Mouse (Mus musculus): ENCODE results near the gene Snai1. TPM values are rescaled to one million over a fixed set of nuclear protein-coding genes. Genes with fewer than 3 reads are reported as not detected.
A peak's percentile ranks its signal among the peaks of the same experiment; 100 is the strongest.

Snai1 gene
- polyA plus RNA-seq, 1 experiment from 2014 or later: 6.3 TPM

GRCm38 (mm10) chr2:167574814-167575213 lies 36.8 kb downstream of the Snai1 start:
- H3K36me3 ChIP-seq: no peaks in the 10 kb centered on the region
- no peaks in the 10 kb centered on the region for H3K9me3 ChIP-seq (replicated peaks)
- no peak overlapping the region for H3K27ac ChIP-seq (replicated peaks)
- no peak overlapping the region for H3K4me3 ChIP-seq (replicated peaks)
- no peak overlapping the region for H3K9ac ChIP-seq (replicated peaks)
- no peak for ATAC-seq (ENCODE audit: low FRiP score)
- peaks cover 5% of the 10 kb centered on the region for H3K4me1 ChIP-seq
- no peaks in the 10 kb centered on the region for H3K27me3 ChIP-seq (replicated peaks)
- 76% methylated on average over 9 of the region's 9 CpGs for WGBS
- H3K4me2 ChIP-seq: no peak overlapping the region

GRCm38 (mm10) chr2:167575581-167575980 lies 37.6 kb downstream of the Snai1 start:
- Histone ChIP-seq H3K9me3 (replicated peaks) (no peaks in the 10 kb centered on the region), H3K27ac (replicated peaks) (no peak overlapping the region), H3K4me1 (no peaks in the 10 kb centered on the region; the same call in 1 of the 2 replicates), H3K4me3 (replicated peaks) (no peak overlapping the region), H3K9ac (replicated peaks) (no peak overlapping the region), H3K4me2 (no peak overlapping the region), H3K27me3 (replicated peaks) (no peaks in the 10 kb centered on the region), H3K36me3 (no peaks in the 10 kb centered on the region)
- ATAC-seq (ENCODE audit: low FRiP score): no peak
- WGBS: 91% methylated on average over 7 of the region's 7 CpGs

- Histone ChIP-seq H3K36me3 (no peaks in the 10 kb centered on the region), H3K4me1 (no peaks in the 10 kb centered on the region), H3K27ac (replicated peaks) (no peak overlapping the region), H3K4me2 (no peak overlapping the region), H3K9ac (replicated peaks) (no peak overlapping the region), H3K4me3 (replicated peaks) (no peak overlapping the region), H3K27me3 (replicated peaks) (no peaks in the 10 kb centered on the region), H3K9me3 (replicated peaks) (no peaks in the 10 kb centered on the region)
- WGBS: 85% methylated on average over 8 of the region's 8 CpGs
- no peak for ATAC-seq (ENCODE audit: low FRiP score)
These were observed 38.2 kb downstream of the Snai1 start for GRCm38 (mm10) chr2:167576121-167576620.

- 70% methylated on average over 9 of the region's 9 CpGs for WGBS
- no peak for ATAC-seq (ENCODE audit: low FRiP score)
These were observed 39.3 kb downstream of the Snai1 start for GRCm38 (mm10) chr2:167577186-167577785.

GRCm38 (mm10) chr2:167578521-167578920 lies 40.5 kb downstream of the Snai1 start:
- no peak overlapping the region for H3K4me2 ChIP-seq
- H3K4me1 ChIP-seq: peaks cover 6% of the 10 kb centered on the region
- H3K9me3 ChIP-seq (replicated peaks): no peaks in the 10 kb centered on the region
- WGBS: 36% methylated on average over 5 of the region's 5 CpGs
- H3K27me3 ChIP-seq (replicated peaks): no peaks in the 10 kb centered on the region
- H3K36me3 ChIP-seq: no peaks in the 10 kb centered on the region
- no peak overlapping the region for H3K27ac ChIP-seq (replicated peaks)
- no peak overlapping the region for H3K9ac ChIP-seq (replicated peaks)
- ATAC-seq (ENCODE audit: low FRiP score): no peak
- no peak overlapping the region for H3K4me3 ChIP-seq (replicated peaks)

More at GRCm38 (mm10) chr2:167577186-167577785, 39.3 kb downstream of the Snai1 start:
- H3K4me2 ChIP-seq: no peak overlapping the region
- no peaks in the 10 kb centered on the region for H3K4me1 ChIP-seq
- H3K27ac ChIP-seq (replicated peaks): no peak overlapping the region
- H3K4me3 ChIP-seq (replicated peaks): no peak overlapping the region
- no peaks in the 10 kb centered on the region for H3K36me3 ChIP-seq
- no peak overlapping the region for H3K9ac ChIP-seq (replicated peaks)
- H3K27me3 ChIP-seq (replicated peaks): no peaks in the 10 kb centered on the region
- H3K9me3 ChIP-seq (replicated peaks): no peaks in the 10 kb centered on the region

- H3K9me3 ChIP-seq (replicated peaks): no peaks in the 10 kb centered on the region
- no peak overlapping the region for H3K9ac ChIP-seq (replicated peaks)
- H3K4me2 ChIP-seq: no peak overlapping the region
- 26% methylated on average over 10 of the region's 10 CpGs for WGBS
- no peaks in the 10 kb centered on the region for H3K36me3 ChIP-seq
- no peaks in the 10 kb centered on the region for H3K27me3 ChIP-seq (replicated peaks)
- no peak overlapping the region for H3K4me3 ChIP-seq (replicated peaks)
- no peak overlapping the region for H3K27ac ChIP-seq (replicated peaks)
- ATAC-seq (ENCODE audit: low FRiP score): no peak
- peaks cover 6% of the 10 kb centered on the region for H3K4me1 ChIP-seq
These were observed 45.4 kb downstream of the Snai1 start for GRCm38 (mm10) chr2:167583161-167583952.

GRCm38 (mm10) chr2:167585273-167585672 lies 47.3 kb downstream of the Snai1 start:
- WGBS: 92% methylated on average over 2 of the region's 2 CpGs
- Histone ChIP-seq H3K9ac (replicated peaks) (no peak overlapping the region), H3K4me3 (replicated peaks) (no peak overlapping the region), H3K4me2 (no peak overlapping the region), H3K27ac (replicated peaks) (no peak overlapping the region), H3K9me3 (replicated peaks) (no peaks in the 10 kb centered on the region), H3K27me3 (replicated peaks) (no peaks in the 10 kb centered on the region; the same call in 1 of the 2 replicates), H3K4me1 (peaks cover 12% of the 10 kb centered on the region), H3K36me3 (no peaks in the 10 kb centered on the region)
- no peak for ATAC-seq (ENCODE audit: low FRiP score)

- Histone ChIP-seq H3K4me3 (replicated peaks) (no peak overlapping the region), H3K9ac (replicated peaks) (no peak overlapping the region), H3K27ac (replicated peaks) (peak overlapping the region; percentile 60; the same call in 1 of the 2 replicates), H3K4me1 (peaks cover 12% of the 10 kb centered on the region), H3K27me3 (replicated peaks) (no peaks in the 10 kb centered on the region; the same call in 1 of the 2 replicates), H3K4me2 (no peak overlapping the region), H3K36me3 (no peaks in the 10 kb centered on the region), H3K9me3 (replicated peaks) (no peaks in the 10 kb centered on the region)
- 33% methylated on average over 8 of the region's 8 CpGs for whole genome bisulfite sequencing
- no peak for ATAC-seq (ENCODE audit: low FRiP score)
These were observed 48.0 kb downstream of the Snai1 start for GRCm38 (mm10) chr2:167586041-167586440.

GRCm38 (mm10) chr2:167586976-167587375 lies 49.0 kb downstream of the Snai1 start:
- Histone ChIP-seq H3K4me2 (no peak overlapping the region), H3K9ac (replicated peaks) (no peak overlapping the region), H3K36me3 (no peaks in the 10 kb centered on the region), H3K9me3 (replicated peaks) (no peaks in the 10 kb centered on the region), H3K27me3 (replicated peaks) (no peaks in the 10 kb centered on the region; the same call in 1 of the 2 replicates), H3K27ac (replicated peaks) (no peak overlapping the region), H3K4me1 (peaks cover 12% of the 10 kb centered on the region), H3K4me3 (replicated peaks) (no peak overlapping the region)
- no peak for ATAC-seq (ENCODE audit: low FRiP score)
- WGBS: 17% methylated on average over 9 of the region's 9 CpGs

GRCm38 (mm10) chr2:167588774-167589577 lies 51.0 kb downstream of the Snai1 start:
- no peaks in the 10 kb centered on the region for H3K36me3 ChIP-seq
- H3K4me3 ChIP-seq (replicated peaks): no peak overlapping the region
- ATAC-seq (ENCODE audit: low FRiP score): 0 out of 2 replicates have a peak, but pooled peaks have one; percentile 8
- H3K27me3 ChIP-seq (replicated peaks): no peaks in the 10 kb centered on the region; the same call in 1 of the 2 replicates
- H3K9ac ChIP-seq (replicated peaks): no peak overlapping the region
- no peaks in the 10 kb centered on the region for H3K9me3 ChIP-seq (replicated peaks)
- no peak overlapping the region; the same call in 1 of the 2 replicates for H3K27ac ChIP-seq (replicated peaks)
- 14% methylated on average over 21 of the region's 21 CpGs for WGBS
- peaks cover 8% of the 10 kb centered on the region; the same call in 1 of the 2 replicates for H3K4me1 ChIP-seq
- H3K4me2 ChIP-seq: peak overlapping the region; percentile 29

Measured in neural tube, embryonic 15.5 days (tissue).